Mouse (Mus musculus) liver, embryonic 12.5 days (tissue): Measurements from ENCODE around the gene Dtx1. TPM values are rescaled to one million over a fixed set of nuclear protein-coding genes. Genes with fewer than 3 reads are reported as not detected.

Source experiments
- ATAC-seq: fragments of 200-750 bp; cut with Nextera tagmentation; 2 replicates; pipeline ENCODE4 v1.8.0; 2017; ENCODE audit warnings: moderate number of reproducible peaks, mild to moderate bottlenecking, moderate library complexity
- H3K27ac ChIP-seq: fragments of 300-500 bp; sonication (generic); 2 replicates; pipeline ENCODE4 v1.5.1; 2016; ENCODE audit warnings: mild to moderate bottlenecking
- H3K27me3 ChIP-seq: fragments of 300-500 bp; sonication (generic); replicated peaks from 2 replicates; pipeline ENCODE4 v1.6.1; 2016; ENCODE audit warnings: mild to moderate bottlenecking, moderate library complexity
- H3K36me3 ChIP-seq: fragments of 300-500 bp; sonication (generic); 2 replicates; pipeline ENCODE4 v1.6.1; 2016; ENCODE audit warnings: mild to moderate bottlenecking, moderate library complexity
- H3K4me1 ChIP-seq: fragments of 300-500 bp; sonication (generic); 2 replicates; pipeline ENCODE4 v1.6.1; 2016
- H3K4me2 ChIP-seq: fragments of 300-500 bp; sonication (generic); 2 replicates; pipeline ENCODE4 v1.6.1; 2016; ENCODE audit warnings: mild to moderate bottlenecking, moderate library complexity
- H3K4me3 ChIP-seq: fragments of 300-500 bp; sonication (generic); 2 replicates; pipeline ENCODE4 v1.5.1; 2016; ENCODE audit warnings: mild to moderate bottlenecking, moderate library complexity
- H3K9ac ChIP-seq: fragments of 300-500 bp; sonication (generic); 2 replicates; pipeline ENCODE4 v1.6.1; 2016; ENCODE audit warnings: mild to moderate bottlenecking, moderate library complexity
- H3K9me3 ChIP-seq: fragments of 300-500 bp; sonication (generic); replicated peaks from 2 replicates; pipeline ENCODE4 v1.6.1; 2016; ENCODE audit warnings: mild to moderate bottlenecking, moderate library complexity
- WGBS: fragments of 180-500 bp; shearing (Covaris S2); methylation state at CpG from one replicate; pipeline ENCODE4 v1.1.7; 2016; ENCODE audit not compliant: insufficient replicate concordance; 5-methylcytosine and 5-hydroxymethylcytosine counted together
- polyA plus RNA-seq: library from polyadenylated mRNA; unstranded; fragments of >200 nt; fragmentation: Nextera tagmentation; extraction: Ambion mirVana; gene quantifications from 2 replicates; pipeline ENCODE4 v1.2.1, GENCODE M21; 2016

Dtx1 gene
- polyA plus RNA-seq, 1 experiment from 2014 or later, result 0.37 TPM

DNA sequence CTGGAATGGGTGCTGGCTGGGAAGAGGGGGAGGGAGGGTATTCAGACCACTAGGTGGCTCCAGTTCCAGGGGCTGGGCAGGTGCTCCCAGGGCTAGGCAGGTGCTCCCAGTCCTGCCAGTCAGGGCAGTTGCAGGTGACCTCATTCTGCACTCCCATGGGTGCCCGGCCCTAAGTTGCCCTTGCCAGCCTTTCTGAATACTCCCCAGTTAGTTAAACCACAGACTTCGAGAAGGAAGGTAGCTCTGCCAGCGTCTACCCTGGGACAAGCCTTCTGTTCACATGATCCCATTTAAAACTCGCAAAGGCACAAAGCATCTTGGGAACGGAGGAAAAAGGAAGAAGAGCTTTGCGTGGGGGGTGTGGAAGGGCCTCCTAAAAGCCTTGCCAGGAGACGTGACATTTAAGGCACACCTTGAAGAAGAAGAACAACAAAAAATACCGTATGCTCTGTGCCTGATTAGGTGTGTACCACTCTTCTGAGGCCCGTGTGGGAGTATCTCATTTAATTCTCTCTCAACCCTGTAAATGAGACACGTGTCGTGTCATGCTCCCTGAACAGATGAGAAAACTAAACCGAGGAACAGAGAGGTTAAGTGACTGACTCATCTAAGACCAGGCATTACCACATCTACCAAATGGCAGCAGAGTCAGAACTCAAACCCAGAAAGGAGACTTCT, 63.8 kb downstream of the Dtx1 start:
- Histone ChIP-seq H3K4me2 (peak overlapping the region; percentile 74), H3K36me3 (no peaks in the 10 kb centered on the region), H3K27me3 (peaks cover 88% of the 10 kb centered on the region), H3K27ac (no peak overlapping the region), H3K4me1 (peaks cover 33% of the 10 kb centered on the region), H3K9ac (no peak overlapping the region), H3K9me3 (no peaks in the 10 kb centered on the region), H3K4me3 (peak overlapping the region; percentile 40; the same call in 1 of the 2 replicates)
- 18% methylated on average over 12 of the region's 12 CpGs for WGBS
- no peak for ATAC-seq

DNA sequence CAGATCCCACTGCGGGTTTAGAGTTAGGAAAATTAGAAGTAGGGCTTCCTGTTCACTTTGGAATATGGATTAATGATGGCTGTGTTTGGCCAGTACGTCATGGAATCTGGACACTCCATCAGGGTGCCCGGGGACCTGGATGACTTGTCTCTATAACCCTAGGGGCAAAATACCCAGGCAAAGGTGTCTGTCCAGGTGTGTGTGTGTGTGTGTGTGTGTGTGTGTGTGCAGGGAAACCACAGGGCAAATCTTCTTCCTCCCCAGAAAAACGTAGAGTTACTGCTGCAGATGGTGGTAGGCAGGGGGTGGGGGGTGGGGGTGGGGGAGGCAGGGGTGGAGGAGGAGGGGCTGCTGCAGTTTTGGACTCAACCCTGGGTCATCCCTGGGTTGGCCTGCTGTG, 64.4 kb downstream of the Dtx1 start:
- H3K9ac ChIP-seq, result no peak overlapping the region
- no peak overlapping the region for H3K4me2 ChIP-seq
- no peak overlapping the region for H3K27ac ChIP-seq
- ATAC-seq, result no peak
- no peaks in the 10 kb centered on the region for H3K36me3 ChIP-seq
- 48% methylated on average over 4 of the region's 4 CpGs for WGBS
- H3K4me1 ChIP-seq, result peaks cover 33% of the 10 kb centered on the region
- peaks cover 84% of the 10 kb centered on the region for H3K27me3 ChIP-seq
- H3K9me3 ChIP-seq, result no peaks in the 10 kb centered on the region
- H3K4me3 ChIP-seq, result no peak overlapping the region

DNA sequence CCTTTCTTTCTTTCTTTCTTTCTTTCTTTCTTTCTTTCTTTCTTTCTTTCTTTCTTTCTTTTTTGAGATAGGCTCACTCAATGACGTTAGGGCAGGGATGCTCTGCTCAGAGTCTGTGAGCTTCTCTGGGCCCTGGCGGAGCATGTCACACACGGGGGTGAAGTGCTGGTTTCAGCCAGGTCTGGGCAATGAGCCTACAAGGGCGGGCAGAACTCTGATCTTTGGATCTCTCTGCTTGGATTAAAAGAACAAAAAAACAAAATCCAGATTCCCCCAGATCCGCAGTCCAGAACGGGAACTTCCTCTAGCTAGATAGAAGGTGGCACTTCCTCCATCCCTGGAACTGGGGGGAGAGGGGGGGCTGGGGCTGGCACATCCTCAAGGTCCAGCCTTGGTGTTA, 65.9 kb downstream of the Dtx1 start:
- Histone ChIP-seq H3K4me1 (peaks cover 24% of the 10 kb centered on the region), H3K4me2 (no peak overlapping the region), H3K36me3 (no peaks in the 10 kb centered on the region), H3K9me3 (no peaks in the 10 kb centered on the region), H3K27ac (no peak overlapping the region), H3K9ac (no peak overlapping the region), H3K27me3 (peaks cover 69% of the 10 kb centered on the region), H3K4me3 (no peak overlapping the region)
- WGBS, result 37% methylated on average over 6 of the region's 6 CpGs
- no peak for ATAC-seq

DNA sequence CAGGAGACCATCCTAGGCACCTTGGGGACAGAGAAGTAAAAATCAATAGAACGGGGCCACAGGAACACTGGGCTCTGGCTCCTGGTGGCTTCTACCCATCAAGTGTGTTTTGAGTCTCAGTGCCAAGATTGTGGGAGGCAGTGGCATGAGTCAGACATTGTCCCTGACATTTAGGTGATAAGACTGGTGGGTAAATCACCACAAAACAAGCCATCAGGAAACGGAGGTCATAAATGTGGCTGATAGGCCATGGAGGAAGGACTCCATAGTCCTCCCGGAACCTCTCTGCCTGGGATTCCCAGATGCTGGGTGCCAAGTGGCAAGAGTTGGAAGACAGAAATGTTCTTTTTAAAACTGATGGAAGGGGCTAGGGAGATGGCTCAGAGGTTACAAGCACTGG, 67.5 kb downstream of the Dtx1 start:
- Histone ChIP-seq H3K4me3 (no peak overlapping the region), H3K27ac (no peak overlapping the region), H3K4me2 (no peak overlapping the region), H3K9me3 (no peaks in the 10 kb centered on the region), H3K36me3 (no peaks in the 10 kb centered on the region), H3K4me1 (peaks cover 17% of the 10 kb centered on the region), H3K27me3 (peaks cover 53% of the 10 kb centered on the region), H3K9ac (no peak overlapping the region)
- WGBS, result 22% methylated on average over 3 of the region's 3 CpGs
- no peak for ATAC-seq

DNA sequence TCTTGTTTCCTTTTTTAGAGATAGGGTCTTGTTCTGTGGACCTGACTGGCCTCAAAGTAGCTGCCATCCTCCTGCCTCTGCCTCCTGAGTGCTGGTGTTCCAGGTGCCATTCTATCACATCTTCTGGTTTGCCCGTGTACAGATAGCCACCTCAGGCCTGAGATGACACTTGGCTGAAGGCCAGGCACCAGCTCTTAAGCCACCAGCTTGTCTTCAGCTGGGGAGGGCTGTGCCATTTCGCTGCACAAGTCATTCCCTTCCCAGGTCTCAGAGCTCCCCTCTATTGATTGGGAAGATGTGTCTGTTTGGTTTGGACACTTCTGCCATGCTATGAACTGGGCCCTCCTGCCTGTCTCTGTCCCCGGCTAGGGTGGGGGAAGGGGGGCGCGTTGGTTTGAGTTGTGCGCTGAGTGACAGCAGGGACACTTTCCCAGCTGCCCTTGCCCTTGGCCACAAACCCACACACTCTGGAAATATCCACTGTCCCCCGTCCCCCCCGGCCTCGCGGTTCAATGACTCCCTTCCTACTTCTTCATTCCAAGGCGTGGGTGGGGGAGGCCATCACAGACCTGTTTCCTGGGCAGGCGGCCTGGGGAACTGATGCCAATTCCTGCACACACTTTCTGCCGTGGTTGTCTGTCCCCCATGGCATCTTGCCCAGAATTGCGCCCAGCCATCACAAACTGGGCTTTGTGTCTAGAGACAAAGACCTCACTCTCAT, 68.2 kb downstream of the Dtx1 start:
- Histone ChIP-seq H3K4me1 (peaks cover 10% of the 10 kb centered on the region), H3K9me3 (no peaks in the 10 kb centered on the region), H3K27ac (no peak overlapping the region), H3K36me3 (no peaks in the 10 kb centered on the region), H3K4me2 (no peak overlapping the region), H3K27me3 (peaks cover 46% of the 10 kb centered on the region), H3K4me3 (no peak overlapping the region), H3K9ac (no peak overlapping the region)
- ATAC-seq, result no peak
- WGBS, result 24% methylated on average over 14 of the region's 14 CpGs

DNA sequence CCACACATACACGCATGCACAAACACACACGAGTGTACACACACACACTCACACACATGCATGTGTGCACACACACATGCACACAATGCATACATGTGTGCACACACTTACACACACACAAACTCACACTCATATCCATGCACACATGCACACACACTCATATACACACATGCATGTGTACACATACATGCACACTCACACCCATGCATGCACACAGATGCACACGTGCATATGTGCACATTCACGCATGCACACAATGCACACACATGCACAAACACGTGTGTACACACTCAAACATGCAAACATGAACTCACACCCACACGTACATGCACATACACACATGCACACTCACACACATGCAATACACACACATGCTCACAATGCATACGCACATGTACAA, 71.6 kb downstream of the Dtx1 start:
- H3K27me3 ChIP-seq, result peaks cover 18% of the 10 kb centered on the region
- no peak for ATAC-seq
- no peak overlapping the region for H3K9ac ChIP-seq
- 71% methylated on average over 7 of the region's 7 CpGs for WGBS
- no peaks in the 10 kb centered on the region for H3K9me3 ChIP-seq
- no peaks in the 10 kb centered on the region for H3K4me1 ChIP-seq
- H3K4me2 ChIP-seq, result no peak overlapping the region
- H3K4me3 ChIP-seq, result no peak overlapping the region
- H3K36me3 ChIP-seq, result no peaks in the 10 kb centered on the region
- H3K27ac ChIP-seq, result no peak overlapping the region

DNA sequence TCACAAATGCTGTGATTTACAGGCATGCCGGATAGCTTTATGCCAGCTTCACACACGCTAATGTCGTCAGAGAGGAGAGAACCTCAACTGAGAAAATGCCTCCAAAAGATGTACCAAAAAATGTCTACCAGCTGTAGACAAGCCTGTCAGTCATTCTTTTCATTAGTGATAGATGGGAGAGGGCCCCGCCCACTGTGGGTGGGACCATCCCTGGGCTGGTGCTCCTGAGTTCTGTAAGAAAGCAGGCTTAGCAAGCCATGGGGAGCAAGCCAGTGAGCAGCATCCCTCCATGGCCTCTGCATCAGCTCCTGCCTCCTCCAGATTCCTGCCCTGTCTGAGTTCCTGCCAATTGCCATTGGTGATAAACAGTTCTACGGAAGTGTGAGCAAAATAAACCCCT, 76.1 kb downstream of the Dtx1 start:
- Histone ChIP-seq H3K9me3 (peaks cover 10% of the 10 kb centered on the region; the same call in 1 of the 2 replicates), H3K4me1 (0 out of 2 replicates have a peak, but pooled peaks cover 3% of the 10 kb centered on the region), H3K4me2 (no peak overlapping the region), H3K27ac (no peak overlapping the region), H3K27me3 (peaks cover 34% of the 10 kb centered on the region), H3K36me3 (no peaks in the 10 kb centered on the region), H3K4me3 (no peak overlapping the region), H3K9ac (no peak overlapping the region)
- no peak for ATAC-seq
- 74% methylated on average over 5 of the region's 5 CpGs for WGBS

DNA sequence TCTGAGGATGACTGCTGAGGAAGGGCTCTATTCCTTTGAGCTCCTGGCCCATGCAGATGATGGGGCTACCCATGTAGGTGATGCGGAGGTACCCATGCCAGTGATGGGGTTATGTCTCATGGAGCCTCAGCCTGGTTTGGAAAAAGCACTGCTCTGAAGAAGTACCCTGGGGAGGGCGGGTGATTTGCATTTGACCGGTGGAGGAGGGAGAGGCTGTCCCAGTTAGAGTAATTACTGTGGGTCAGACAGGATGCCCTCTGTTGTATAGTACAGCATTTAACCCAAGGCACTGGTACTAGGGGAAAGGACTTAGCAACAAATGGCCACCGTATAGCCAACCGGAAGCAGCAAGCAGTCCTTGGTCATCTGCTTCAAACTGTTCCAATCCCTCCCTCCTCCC, 76.9 kb downstream of the Dtx1 start:
- Histone ChIP-seq H3K9me3 (peaks cover 10% of the 10 kb centered on the region; the same call in 1 of the 2 replicates), H3K4me2 (no peak overlapping the region), H3K27ac (no peak overlapping the region), H3K9ac (no peak overlapping the region), H3K36me3 (no peaks in the 10 kb centered on the region), H3K4me1 (0 out of 2 replicates have a peak, but pooled peaks cover 3% of the 10 kb centered on the region), H3K4me3 (no peak overlapping the region), H3K27me3 (peaks cover 42% of the 10 kb centered on the region)
- ATAC-seq, result no peak
- WGBS, result 42% methylated on average over 5 of the region's 5 CpGs

DNA sequence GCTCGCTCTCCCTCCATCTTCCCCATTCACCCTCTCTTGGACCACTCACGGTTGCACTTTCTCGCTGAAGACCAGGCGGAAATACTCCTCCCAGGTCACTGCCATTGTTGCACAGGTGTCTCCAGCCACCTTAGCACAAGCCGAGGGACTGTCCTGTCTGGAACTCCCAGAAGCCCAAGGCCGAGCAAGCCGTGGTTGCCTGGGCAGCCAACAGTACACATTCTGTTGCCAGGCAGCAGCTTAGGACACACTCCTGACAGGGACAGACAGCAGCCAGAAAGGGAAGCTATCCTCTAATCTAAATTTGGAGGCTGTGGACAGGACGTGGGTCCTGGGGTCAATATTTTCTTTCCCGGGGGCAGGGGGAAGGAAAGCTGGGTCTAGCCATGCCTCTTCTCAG, 77.6 kb downstream of the Dtx1 start, which contains the start of gene Cfap73:
Gene Cfap73, minus strand, starts transcription at position 105 of the 400 bp plus-strand sequence.
- H3K9ac ChIP-seq, result no peak within 1 kb of the TSS
- H3K27me3 ChIP-seq, result peaks cover 49% of the 10 kb centered on the region
- no peak within 1 kb of the TSS for H3K4me3 ChIP-seq
- ATAC-seq, result no peak
- H3K9me3 ChIP-seq, result peaks cover 10% of the 10 kb centered on the region; the same call in 1 of the 2 replicates
- no peak within 1 kb of the TSS for H3K27ac ChIP-seq
- H3K36me3 ChIP-seq, result no peaks in the 10 kb centered on the region
- no peak within 1 kb of the TSS for H3K4me2 ChIP-seq
- WGBS, result 39% methylated on average over 9 of the region's 9 CpGs
- H3K4me1 ChIP-seq, result 0 out of 2 replicates have a peak, but pooled peaks cover 3% of the 10 kb centered on the region

DNA sequence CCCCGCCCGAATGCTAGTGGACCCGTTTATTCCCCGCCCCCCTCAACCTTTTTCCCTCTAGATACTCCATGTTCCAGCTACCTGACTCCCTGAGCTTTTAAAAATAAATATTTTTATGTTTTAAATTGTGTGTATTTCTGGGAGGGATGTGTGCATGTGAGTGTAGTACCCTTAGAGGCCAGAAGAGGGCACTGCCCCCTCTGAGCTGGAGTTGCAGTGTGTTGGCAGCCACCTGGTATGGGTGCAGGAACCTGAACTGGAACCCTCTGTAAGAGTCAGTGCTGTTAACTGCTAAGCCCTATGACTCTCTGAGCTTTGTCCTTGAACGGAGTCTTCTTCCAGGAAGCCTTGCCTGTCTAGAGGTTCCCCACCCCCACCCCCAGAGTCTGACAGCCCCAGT, 79.8 kb downstream of the Dtx1 start:
- no peak overlapping the region for H3K27ac ChIP-seq
- ATAC-seq, result no peak
- H3K27me3 ChIP-seq, result peaks cover 51% of the 10 kb centered on the region

DNA sequence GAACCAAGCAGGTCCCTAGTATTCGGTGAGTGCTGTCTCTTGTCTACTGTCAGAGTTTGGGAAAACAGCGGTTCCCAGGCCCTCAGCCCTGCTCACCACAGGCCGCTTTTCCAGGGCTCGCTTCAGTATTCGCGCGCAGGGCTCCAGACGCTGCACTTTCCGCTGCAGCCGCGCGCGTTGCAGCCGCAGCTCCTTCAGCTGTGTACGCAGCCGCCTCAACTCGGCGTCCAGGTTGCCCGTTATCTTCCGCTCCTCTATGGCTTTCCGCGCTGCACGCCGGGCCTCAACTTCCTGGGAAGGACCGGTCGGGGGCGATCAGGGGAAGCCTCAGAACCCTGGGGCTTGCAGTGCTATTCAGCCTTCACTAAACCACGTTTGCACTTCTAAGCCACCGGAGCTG, 80.6 kb downstream of the Dtx1 start:
- peak overlapping the region; percentile 31 for H3K4me2 ChIP-seq
- peaks cover 21% of the 10 kb centered on the region for H3K36me3 ChIP-seq
- H3K27me3 ChIP-seq, result peaks cover 51% of the 10 kb centered on the region
- H3K9ac ChIP-seq, result no peak overlapping the region
- peaks cover 13% of the 10 kb centered on the region; the same call in 1 of the 2 replicates for H3K4me1 ChIP-seq
- H3K9me3 ChIP-seq, result peaks cover 10% of the 10 kb centered on the region; the same call in 1 of the 2 replicates
- H3K4me3 ChIP-seq, result peak overlapping the region; percentile 11; the same call in 1 of the 2 replicates
- no peak overlapping the region for H3K27ac ChIP-seq
- no peak for ATAC-seq
- WGBS, result 11% methylated on average over 29 of the region's 29 CpGs

More for the DNA sequence above, 79.8 kb downstream of the Dtx1 start:
- no peak overlapping the region for H3K9ac ChIP-seq
- H3K4me1 ChIP-seq, result peaks cover 9% of the 10 kb centered on the region; the same call in 1 of the 2 replicates
- peaks cover 13% of the 10 kb centered on the region for H3K36me3 ChIP-seq
- WGBS, result 73% methylated on average over 5 of the region's 5 CpGs
- H3K4me3 ChIP-seq, result no peak overlapping the region
- H3K4me2 ChIP-seq, result no peak overlapping the region
- H3K9me3 ChIP-seq, result peaks cover 10% of the 10 kb centered on the region; the same call in 1 of the 2 replicates
